Mouse (Mus musculus): Measurements from ENCODE around the gene Fat4. TPM values are rescaled to one million over a fixed set of nuclear protein-coding genes. Genes with fewer than 3 reads are reported as not detected.

The Fat4 gene
- total and polyA plus RNA-seq, 3 experiments: not detected

- Histone ChIP-seq H3K36me3 (replicated peaks in 1 of 2; ENCODE audit: control insufficient read depth in 1 of 2, insufficient read depth in 1 of 2, low read length in 1 of 2) (no peaks in the 10 kb centered on the region), H3K9me3 (replicated peaks; ENCODE audit: low read length) (peaks cover 35% of the 10 kb centered on the region), H3K27ac (ENCODE audit: insufficient read depth, low read depth) (no peak overlapping the region), H3K9ac (ENCODE audit: insufficient read depth, low read depth) (no peak overlapping the region), H3K79me2 (replicated peaks; ENCODE audit: control insufficient read depth, extremely low read depth, insufficient read depth, poor library complexity, severe bottlenecking) (no peaks in the 10 kb centered on the region), H3K4me1 (ENCODE audit: control insufficient read depth in 1 of 2, insufficient read depth in 2 of 2) (peaks cover 0 to 5% of the 10 kb centered on the region in 2 experiments; a peak in 2 of 4 replicates), H3K4me2 (ENCODE audit: insufficient read depth, low read depth, poor library complexity, severe bottlenecking) (no peak overlapping the region), H3K4me3 (replicated peaks in 1 of 3; ENCODE audit: low read depth in 2 of 3, low read length in 2 of 3, poor library complexity in 1 of 3) (no peak overlapping the region), H3K27me3 (replicated peaks) (no peaks in the 10 kb centered on the region)
- DNase-seq (ENCODE audit: extremely low read depth): no peak
- dilution Hi-C loops (cut with MboI; ENCODE audit: extremely low pct_ligation_motif_present, extremely low pct_unique_long_range_greater_than_20kb, low sequenced_read_pairs) (no loop called here), in situ Hi-C loops (cut with MboI; ENCODE audit: low pct_ligation_motif_present, low pct_unique_long_range_greater_than_20kb, low sequenced_read_pairs) (loop anchor here (25.0 kb wide), 2 partner anchors 926 to 1526 kb away; no protein-coding TSS in a partner anchor)
- TF ChIP-seq MAZ (IDR thresholded peaks at IDR 0.05; ENCODE audit: low read depth, low read length) (no peak), ZC3H11A (IDR thresholded peaks at IDR 0.05; ENCODE audit: low read depth, low read length) (no peak), TBP (conservative IDR thresholded peaks at IDR 0.05; ENCODE audit: low read depth, low read length) (no peak), EP300 (IDR thresholded peaks at IDR 0.05; ENCODE audit: low read length) (no peak), SIN3A (IDR thresholded peaks at IDR 0.05; ENCODE audit: low read length) (no peak), CTCF (conservative IDR thresholded peaks at IDR 0.05 in 1 of 2, IDR thresholded peaks at IDR 0.05 in 1 of 2; ENCODE audit: low read depth in 2 of 2, low read length in 2 of 2) (no peak), UBTF (IDR thresholded peaks at IDR 0.05; ENCODE audit: low read depth, low read length) (no peak), RAD21 (IDR thresholded peaks at IDR 0.05; ENCODE audit: low read depth, low read length) (no peak), ZNF384 (IDR thresholded peaks at IDR 0.05; ENCODE audit: low read depth, low read length) (no peak)
These were observed 499 bp upstream of the Fat4 start for GRCm38 (mm10) chr3:38886061-38886821.

DNA sequence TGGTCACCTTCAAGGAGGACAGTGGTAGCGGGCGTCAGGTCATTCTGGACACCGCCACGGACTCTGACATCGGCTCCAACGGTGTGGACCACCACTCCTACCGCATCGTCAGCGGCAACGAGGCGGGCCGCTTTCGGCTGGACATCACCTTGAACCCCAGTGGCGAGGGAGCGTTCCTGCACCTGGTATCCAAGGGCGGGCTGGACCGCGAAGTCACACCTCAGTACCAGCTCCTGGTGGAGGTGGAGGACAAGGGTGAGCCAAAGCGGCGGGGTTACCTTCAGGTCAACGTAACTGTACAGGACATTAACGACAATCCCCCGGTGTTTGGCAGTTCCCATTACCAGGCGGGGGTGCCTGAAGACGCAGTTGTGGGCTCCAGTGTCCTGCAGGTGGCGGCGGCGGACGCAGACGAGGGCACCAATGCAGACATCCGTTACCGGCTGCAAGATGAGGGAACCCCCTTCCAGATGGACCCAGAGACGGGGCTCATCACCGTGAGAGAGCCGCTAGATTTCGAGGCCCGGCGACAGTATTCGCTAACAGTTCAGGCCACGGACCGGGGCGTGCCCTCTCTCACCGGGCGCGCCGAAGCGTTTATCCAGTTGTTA is 746 bp downstream of the Fat4 start:
- Histone ChIP-seq H3K9ac (ENCODE audit: insufficient read depth, low read depth) (no peak overlapping the region), H3K4me1 (ENCODE audit: control insufficient read depth in 1 of 2, insufficient read depth in 2 of 2) (no peaks in the 10 kb centered on the region), H3K27ac (ENCODE audit: insufficient read depth, low read depth) (no peak overlapping the region), H3K36me3 (replicated peaks in 1 of 2; ENCODE audit: control insufficient read depth in 1 of 2, insufficient read depth in 1 of 2, low read length in 1 of 2) (no peaks in the 10 kb centered on the region), H3K9me3 (replicated peaks; ENCODE audit: low read length) (peaks cover 35% of the 10 kb centered on the region), H3K4me3 (replicated peaks in 1 of 3; ENCODE audit: low read depth in 2 of 3, low read length in 2 of 3, poor library complexity in 1 of 3) (no peak overlapping the region), H3K27me3 (replicated peaks) (no peaks in the 10 kb centered on the region), H3K79me2 (replicated peaks; ENCODE audit: control insufficient read depth, extremely low read depth, insufficient read depth, poor library complexity, severe bottlenecking) (no peaks in the 10 kb centered on the region), H3K4me2 (ENCODE audit: insufficient read depth, low read depth, poor library complexity, severe bottlenecking) (no peak overlapping the region)
- no peak for DNase-seq (ENCODE audit: extremely low read depth)
- TF ChIP-seq BHLHE40 (IDR thresholded peaks at IDR 0.05; ENCODE audit: low read depth, low read length): no peak
- TF ChIP-seq ETS1 (conservative IDR thresholded peaks at IDR 0.05; ENCODE audit: low read depth, low read length): no peak
- no peak for TF ChIP-seq JUN (IDR thresholded peaks at IDR 0.05; ENCODE audit: insufficient read depth, low read depth, low read length)
- no peak for TF ChIP-seq MEF2A (IDR thresholded peaks at IDR 0.05; ENCODE audit: borderline replicate concordance, low read depth, low read length)
- no peak for TF ChIP-seq CHD1 (IDR thresholded peaks at IDR 0.05; ENCODE audit: low read depth, low read length)
- no peak for TF ChIP-seq MAX (IDR thresholded peaks at IDR 0.05; ENCODE audit: low read length)
- TF ChIP-seq MAZ (IDR thresholded peaks at IDR 0.05; ENCODE audit: low read depth, low read length): no peak
- TF ChIP-seq IRF4 (IDR thresholded peaks at IDR 0.05; ENCODE audit: low read depth, low read length): no peak
- no peak for TF ChIP-seq SMC3 (IDR thresholded peaks at IDR 0.05; ENCODE audit: low read depth, low read length)
- TF ChIP-seq NRF1 (IDR thresholded peaks at IDR 0.05; ENCODE audit: low read depth, low read length): no peak
- TF ChIP-seq RAD21 (IDR thresholded peaks at IDR 0.05; ENCODE audit: low read depth, low read length): no peak
- no peak for TF ChIP-seq USF2 (conservative IDR thresholded peaks at IDR 0.05; ENCODE audit: low read depth, low read length)
- TF ChIP-seq HCFC1 (IDR thresholded peaks at IDR 0.05; ENCODE audit: low read depth, low read length): no peak
- TF ChIP-seq NELFE (IDR thresholded peaks at IDR 0.05; ENCODE audit: low read depth, low read length): no peak
- TF ChIP-seq ELF1 (IDR thresholded peaks at IDR 0.05; ENCODE audit: low read depth, low read length): no peak
- TF ChIP-seq GABPA (IDR thresholded peaks at IDR 0.05; ENCODE audit: insufficient replicate concordance, low read depth, low read length): no peak
- TF ChIP-seq ZNF384 (IDR thresholded peaks at IDR 0.05; ENCODE audit: low read depth, low read length): no peak
- no peak for TF ChIP-seq ZMIZ1 (IDR thresholded peaks at IDR 0.05; ENCODE audit: low read depth, low read length)
- no peak for TF ChIP-seq ZKSCAN1 (IDR thresholded peaks at IDR 0.05; ENCODE audit: borderline replicate concordance, low read depth, low read length)
- no peak for TF ChIP-seq POLR2AphosphoS2 (IDR thresholded peaks at IDR 0.05; ENCODE audit: low read depth, low read length)
- dilution Hi-C loops (cut with MboI; ENCODE audit: extremely low pct_ligation_motif_present, extremely low pct_unique_long_range_greater_than_20kb, low sequenced_read_pairs): no loop called here
- in situ Hi-C loops (cut with MboI; ENCODE audit: low pct_ligation_motif_present, low pct_unique_long_range_greater_than_20kb, low sequenced_read_pairs): loop anchor here (25.0 kb wide), 2 partner anchors 925 to 1525 kb away; no protein-coding TSS in a partner anchor

Data from CH12.LX (cell line).